Mouse (Mus musculus) MEL (cell line): Measurements from ENCODE around the gene Scn8a. TPM values are rescaled to one million over a fixed set of nuclear protein-coding genes. Genes with fewer than 3 reads are reported as not detected.

Experiments used
- DNase-seq: peaks from one replicate; pipeline ENCODE4 v3.0.0; 2011; ENCODE audit warnings: low read depth, low spot score
- H3K27ac ChIP-seq: 2 replicates; pipeline ENCODE4 v1.5.1; 2012; ENCODE audit warnings: low read depth, mild to moderate bottlenecking, control low read depth, low read length, moderate library complexity; ENCODE audit not compliant: control insufficient read depth
- H3K27me3 ChIP-seq, 2 experiments: fragments of 150-350 bp in 1 of 2; sonication (generic) in 1 of 2; 2 replicates each; pipeline ENCODE4 v1.6.1; 2012; ENCODE audit warnings: low read length in 2 of 2, mild to moderate bottlenecking in 2 of 2, improper control_type of control experiment in 1 of 2, moderate library complexity in 1 of 2; ENCODE audit not compliant: insufficient read depth in 2 of 2, control insufficient read depth in 1 of 2
- H3K36me3 ChIP-seq, 2 experiments: 2 replicates each; pipeline ENCODE4 v1.6.1; 2012 to 2014; ENCODE audit warnings: low read length in 2 of 2, improper control_type of control experiment in 1 of 2, inconsistent platforms in 1 of 2, mild to moderate bottlenecking in 1 of 2; ENCODE audit not compliant: insufficient read depth in 2 of 2, control insufficient read depth in 1 of 2
- H3K4me1 ChIP-seq, 2 experiments: fragments of 150-350 bp in 1 of 2; sonication (generic) in 1 of 2; 2 replicates each; pipeline ENCODE4 v1.6.1; 2012; ENCODE audit warnings: low read length in 2 of 2, improper control_type of control experiment in 1 of 2, mild to moderate bottlenecking in 1 of 2; ENCODE audit not compliant: insufficient read depth in 2 of 2, control insufficient read depth in 1 of 2
- H3K4me3 ChIP-seq, 2 experiments: fragments of 150-350 bp in 1 of 2; sonication (generic) in 1 of 2; 2 replicates each; pipeline ENCODE4 v1.5.1; 2012; ENCODE audit warnings: low read depth in 2 of 2, low read length in 2 of 2, mild to moderate bottlenecking in 2 of 2, moderate library complexity in 2 of 2, control low read depth in 1 of 2, improper control_type of control experiment in 1 of 2; ENCODE audit not compliant: control insufficient read depth in 1 of 2, insufficient read depth in 1 of 2
- H3K79me2 ChIP-seq: 2 replicates; pipeline ENCODE4 v1.6.1; 2012; ENCODE audit warnings: mild to moderate bottlenecking, low read length, moderate library complexity; ENCODE audit not compliant: control insufficient read depth, poor library complexity, insufficient read depth
- H3K9ac ChIP-seq: 2 replicates; pipeline ENCODE4 v1.6.1; 2012; ENCODE audit warnings: low read depth, mild to moderate bottlenecking, control low read depth, low read length, moderate library complexity; ENCODE audit not compliant: control insufficient read depth, poor library complexity, severe bottlenecking
- H3K9me3 ChIP-seq: fragments of 150-350 bp; sonication (generic); replicated peaks from 2 replicates; pipeline ENCODE4 v1.6.1; 2012; ENCODE audit warnings: mild to moderate bottlenecking, low read length, improper control_type of control experiment, moderate library complexity; ENCODE audit not compliant: insufficient read depth
- BHLHE40 ChIP-seq: IDR thresholded peaks from 2 replicates; pipeline ENCODE4 v1.6.1; 2012; ENCODE audit warnings: low read depth, mild to moderate bottlenecking, inconsistent platforms, low read length, improper control_type of control experiment, borderline replicate concordance
- CHD1 ChIP-seq: IDR thresholded peaks from 2 replicates; pipeline ENCODE4 v1.6.1; 2012; ENCODE audit warnings: low read depth, mild to moderate bottlenecking, inconsistent platforms, low read length, improper control_type of control experiment
- CHD2 ChIP-seq: IDR thresholded peaks from 2 replicates; pipeline ENCODE4 v1.6.1; 2011; ENCODE audit warnings: low read length, improper control_type of control experiment
- CTCF ChIP-seq, 3 experiments: IDR thresholded peaks in 2 of 3; conservative IDR thresholded peaks in 1 of 3; 2 replicates each; pipeline ENCODE4 v1.5.1; 2011 to 2012; ENCODE audit warnings: low read length in 3 of 3, low read depth in 2 of 3, mild to moderate bottlenecking in 2 of 3, improper control_type of control experiment in 1 of 3, inconsistent platforms in 1 of 3, mixed read lengths in 1 of 3, moderate library complexity in 1 of 3; ENCODE audit not compliant: control insufficient read depth in 1 of 3, insufficient read depth in 1 of 3, poor library complexity in 1 of 3, severe bottlenecking in 1 of 3
- E2F4 ChIP-seq: IDR thresholded peaks from 2 replicates; pipeline ENCODE4 v1.6.1; 2011; ENCODE audit warnings: low read depth, low read length, improper control_type of control experiment, borderline replicate concordance
- EP300 ChIP-seq, 2 experiments: IDR thresholded peaks; 2 replicates each; pipeline ENCODE4 v1.6.1; 2011; ENCODE audit warnings: improper control_type of control experiment in 2 of 2, low read length in 2 of 2, low read depth in 1 of 2, mild to moderate bottlenecking in 1 of 2
- JUND ChIP-seq: IDR thresholded peaks from 2 replicates; pipeline ENCODE4 v1.6.1; 2011; ENCODE audit warnings: low read depth, mild to moderate bottlenecking, improper control_type of control experiment, low read length
- MAX ChIP-seq: IDR thresholded peaks from 2 replicates; pipeline ENCODE4 v1.6.1; 2011; ENCODE audit warnings: low read length, improper control_type of control experiment
- MAZ ChIP-seq: IDR thresholded peaks from 2 replicates; pipeline ENCODE4 v1.6.1; 2012; ENCODE audit warnings: low read depth, mild to moderate bottlenecking, inconsistent platforms, low read length, improper control_type of control experiment
- MEF2A ChIP-seq: IDR thresholded peaks from 2 replicates; pipeline ENCODE4 v1.6.1; 2014; ENCODE audit warnings: low read depth, mild to moderate bottlenecking, inconsistent platforms, low read length, improper control_type of control experiment; ENCODE audit not compliant: poor library complexity, insufficient replicate concordance, severe bottlenecking; ENCODE audit errors: extremely low read depth
- MYB ChIP-seq: IDR thresholded peaks from 2 replicates; pipeline ENCODE4 v1.6.1; 2011; ENCODE audit warnings: mild to moderate bottlenecking, low read depth, low read length, improper control_type of control experiment
- MYC ChIP-seq: IDR thresholded peaks from 2 replicates; pipeline ENCODE4 v1.6.1; 2011; ENCODE audit warnings: low read depth, mild to moderate bottlenecking, low read length, improper control_type of control experiment, moderate library complexity
- POLR2A ChIP-seq, 2 experiments: IDR thresholded peaks; 2 replicates each; pipeline ENCODE4 v1.6.1; 2011 to 2012; ENCODE audit warnings: low read length in 2 of 2, mild to moderate bottlenecking in 2 of 2, control low read depth in 1 of 2, improper control_type of control experiment in 1 of 2, low read depth in 1 of 2, moderate library complexity in 1 of 2; ENCODE audit not compliant: control insufficient read depth in 1 of 2, insufficient read depth in 1 of 2, poor library complexity in 1 of 2
- RCOR1 ChIP-seq: IDR thresholded peaks from 2 replicates; pipeline ENCODE4 v1.6.1; 2012; ENCODE audit warnings: low read depth, mild to moderate bottlenecking, inconsistent platforms, low read length, improper control_type of control experiment
- SIN3A ChIP-seq: IDR thresholded peaks from 2 replicates; pipeline ENCODE4 v1.6.1; 2012; ENCODE audit warnings: low read length, improper control_type of control experiment, inconsistent platforms
- SMC3 ChIP-seq: IDR thresholded peaks from 2 replicates; pipeline ENCODE4 v1.6.1; 2011; ENCODE audit warnings: low read depth, low read length, improper control_type of control experiment
- USF1 ChIP-seq: IDR thresholded peaks from 2 replicates; pipeline ENCODE4 v1.6.1; 2014; ENCODE audit warnings: low read depth, mild to moderate bottlenecking, inconsistent platforms, low read length, improper control_type of control experiment, moderate library complexity
- USF2 ChIP-seq, 2 experiments: IDR thresholded peaks; 2 replicates each; pipeline ENCODE4 v1.6.1; 2011 to 2012; ENCODE audit warnings: improper control_type of control experiment in 2 of 2, low read length in 2 of 2, borderline replicate concordance in 1 of 2, inconsistent platforms in 1 of 2, low read depth in 1 of 2, mild to moderate bottlenecking in 1 of 2; ENCODE audit not compliant: insufficient read depth in 1 of 2
- ZMIZ1 ChIP-seq: IDR thresholded peaks from 2 replicates; pipeline ENCODE4 v1.6.1; 2012; ENCODE audit warnings: low read depth, mild to moderate bottlenecking, inconsistent platforms, low read length, improper control_type of control experiment, moderate library complexity
- polyA plus RNA-seq, 2 experiments: library from polyadenylated mRNA; stranded (reverse) in 1 of 2; unstranded in 1 of 2; fragments of >175 nt in 1 of 2; fragments of >200 nt in 1 of 2; gene quantifications; 2 replicates each; pipeline versions ENCODE4 v1.2.1 to v1.2.4; 2012; ENCODE audit warnings: low replicate concordance in 2 of 2, low read depth in 1 of 2; ENCODE audit not compliant: insufficient read length in 2 of 2, insufficient read depth in 1 of 2, missing spikeins in 1 of 2
- total RNA-seq: library from RNA; depleted of rRNA; stranded (reverse); fragments of 300-350 nt; gene quantifications from 2 replicates; pipeline ENCODE4 v1.2.3, GENCODE M21; 2012

Gene Scn8a
- total and polyA plus RNA-seq, 3 experiments, result 0.01 to 0.08 TPM; not detected in 1

DNA sequence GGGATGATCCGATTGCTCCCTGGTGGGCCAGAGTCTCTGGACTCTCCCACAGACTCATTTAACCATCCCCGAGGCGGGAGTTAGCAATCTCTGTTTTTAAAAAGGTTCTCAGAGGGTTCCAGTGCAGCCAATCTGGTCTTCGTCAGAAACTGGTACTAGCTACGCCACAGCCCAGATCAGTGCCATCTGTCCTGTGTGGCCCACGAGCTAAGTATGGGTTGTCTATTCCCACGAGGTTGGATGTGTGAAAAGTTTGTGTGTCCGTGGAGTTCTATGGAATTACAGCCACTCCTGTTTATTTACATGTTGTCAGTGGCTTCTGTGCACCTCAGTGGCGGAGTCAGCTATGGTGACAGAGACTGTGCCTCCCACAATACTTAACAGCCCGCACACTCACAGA is 81.8 kb downstream of the Scn8a start:
- H3K4me1 ChIP-seq, result no peaks in the 10 kb centered on the region
- no peak overlapping the region for H3K27ac ChIP-seq
- H3K4me3 ChIP-seq, result no peak overlapping the region
- H3K9ac ChIP-seq, result no peak overlapping the region
- no peaks in the 10 kb centered on the region for H3K36me3 ChIP-seq
- H3K9me3 ChIP-seq, result no peaks in the 10 kb centered on the region
- no peaks in the 10 kb centered on the region for H3K79me2 ChIP-seq
- no peak for DNase-seq
- TF ChIP-seq MAX, result no peak
- no peak for TF ChIP-seq BHLHE40
- no peak for TF ChIP-seq E2F4
- no peak for TF ChIP-seq MAZ
- TF ChIP-seq MEF2A, result no peak
- no peak for TF ChIP-seq CTCF (IDR thresholded peaks at IDR 0.05 in 2 of 3, conservative IDR thresholded peaks at IDR 0.05 in 1 of 3; ENCODE audit: control insufficient read depth in 1 of 3, insufficient read depth in 1 of 3, low read depth in 2 of 3, low read length in 3 of 3, poor library complexity in 1 of 3, severe bottlenecking in 1 of 3)
- no peak for TF ChIP-seq RCOR1
- TF ChIP-seq ZMIZ1, result no peak
- TF ChIP-seq USF2 (IDR thresholded peaks at IDR 0.05; ENCODE audit: borderline replicate concordance in 1 of 2, insufficient read depth in 1 of 2, low read depth in 1 of 2, low read length in 2 of 2), result no peak
- no peak for TF ChIP-seq EP300 (IDR thresholded peaks at IDR 0.05; ENCODE audit: low read depth in 1 of 2, low read length in 2 of 2)
- TF ChIP-seq SIN3A, result no peak
- no peak for TF ChIP-seq SMC3
- TF ChIP-seq USF1, result no peak
- no peak for TF ChIP-seq JUND
- no peak for TF ChIP-seq POLR2A (IDR thresholded peaks at IDR 0.05; ENCODE audit: control insufficient read depth in 1 of 2, insufficient read depth in 1 of 2, low read depth in 1 of 2, low read length in 2 of 2, poor library complexity in 1 of 2)
- TF ChIP-seq CHD2, result no peak
- TF ChIP-seq CHD1, result no peak
- no peak for TF ChIP-seq MYB
- H3K27me3 ChIP-seq, result no peaks in the 10 kb centered on the region

DNA sequence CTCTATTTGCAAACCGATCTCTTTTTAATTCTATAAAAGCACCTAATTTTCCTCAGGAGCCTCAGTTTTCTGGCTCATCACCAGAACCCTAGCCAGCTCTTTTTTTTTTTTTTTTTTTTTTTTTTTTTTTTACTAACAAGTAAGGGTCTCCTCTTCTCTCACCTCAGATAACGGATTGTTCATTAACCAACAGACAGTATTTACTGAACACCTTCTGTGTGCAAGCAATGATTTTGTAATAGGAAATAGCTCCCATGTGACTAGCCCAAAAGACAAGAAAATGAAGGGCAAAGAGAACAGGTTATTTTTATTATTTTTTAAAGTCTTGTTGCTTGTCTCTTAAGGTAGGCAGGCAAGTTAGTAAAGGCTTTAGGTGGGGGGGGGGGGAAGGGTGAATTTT is 82.6 kb downstream of the Scn8a start:
- Histone ChIP-seq H3K9ac (no peak overlapping the region), H3K4me3 (no peak overlapping the region), H3K9me3 (no peaks in the 10 kb centered on the region), H3K4me1 (no peaks in the 10 kb centered on the region), H3K27me3 (no peaks in the 10 kb centered on the region), H3K27ac (no peak overlapping the region), H3K79me2 (no peaks in the 10 kb centered on the region), H3K36me3 (no peaks in the 10 kb centered on the region)
- no peak for DNase-seq
- TF ChIP-seq MYC, result no peak
